ENCODE assay signal across 21 mouse cellular contexts in genomic region chr13:56766211-56766610, GRCm38 (mm10). TPM values are rescaled to one million over a fixed set of nuclear protein-coding genes. Genes with fewer than 3 reads are reported as not detected.
A peak's percentile ranks its signal among the peaks of the same experiment; 100 is the strongest.
DNase-seq lines count a peak whose midpoint lies in the region; ATAC-seq and TF ChIP-seq lines count a peak whose summit lies in the region.
"Had no signal": no experiment of that assay in that cellular context is flagged by ENCODE, and none has a peak within 500 bp of the region (broad histone marks: within the 10 kb centered on the region; RNA-seq: fewer than 3 reads in every experiment).

No protein-coding gene starts in this region.

- no peak for TF ChIP-seq POLR2A in limb, embryonic 14.5 days (IDR thresholded peaks at IDR 0.05; ENCODE audit: borderline replicate concordance, extremely low read depth, insufficient read depth, insufficient read length)

- 0 out of 2 replicates have a peak, but pooled peaks cover 3% of the 10 kb centered on the region for H3K9me3 ChIP-seq in heart, embryonic 14.5 days (ENCODE audit: control insufficient read depth, low read length)
- no peaks in the 10 kb centered on the region for H3K9me3 ChIP-seq in lung, embryonic 16.5 days (ENCODE audit: control insufficient read depth, low read length)
- no peaks in the 10 kb centered on the region for H3K9me3 ChIP-seq in limb, embryonic 14.5 days (ENCODE audit: control insufficient read depth, low read length)
- H3K9me3 ChIP-seq: forebrain, embryonic 12.5 days; limb, embryonic 12.5 days; neural tube, embryonic 15.5 days had no signal

- 0 out of 2 replicates have a peak overlapping the region, but pooled peaks have one; percentile 10 for H3K9ac ChIP-seq in heart, embryonic 14.5 days (ENCODE audit: low read length)
- H3K9ac ChIP-seq in lung, embryonic 16.5 days (ENCODE audit: low read length): no peak overlapping the region
- H3K9ac ChIP-seq in limb, embryonic 14.5 days (ENCODE audit: low read depth, low read length, severe bottlenecking): 0 out of 2 replicates have a peak overlapping the region, but pooled peaks have one; percentile 12
- H3K9ac ChIP-seq: forebrain, embryonic 12.5 days; neural tube, embryonic 15.5 days had no signal

- H3K27ac ChIP-seq in heart, embryonic 14.5 days (replicated peaks in 1 of 2; ENCODE audit: control insufficient read depth in 1 of 2, insufficient read depth in 1 of 2, low read depth in 2 of 2, low read length in 2 of 2): peak overlapping the region in 1 of 2 experiments; percentile 28; a peak in 1 of 4 replicates
- peak overlapping the region; percentile 23; the same call in 1 of the 2 replicates for H3K27ac ChIP-seq in lung, embryonic 16.5 days (ENCODE audit: low read length)
- H3K27ac ChIP-seq in limb, embryonic 14.5 days (replicated peaks; ENCODE audit: low read depth, low read length): no peak overlapping the region
- H3K27ac ChIP-seq: forebrain, embryonic 12.5 days; limb, embryonic 12.5 days; neural tube, embryonic 15.5 days had no signal

- ATAC-seq in heart, embryonic 14.5 days (ENCODE audit: insufficient number of reproducible peaks, insufficient read depth, low FRiP score, low read depth): no peak
- ATAC-seq in lung, embryonic 16.5 days (ENCODE audit: low read depth): no peak
- no peak for ATAC-seq in limb, embryonic 14.5 days (ENCODE audit: low FRiP score, low read depth)
- ATAC-seq: intestine, postnatal 0 days had no signal

- H3K36me3 ChIP-seq in heart, embryonic 14.5 days (ENCODE audit: control insufficient read depth, insufficient read depth, low read length): no peaks in the 10 kb centered on the region
- H3K36me3 ChIP-seq in lung, embryonic 16.5 days (ENCODE audit: control insufficient read depth, insufficient read depth, low read length): no peaks in the 10 kb centered on the region
- no peaks in the 10 kb centered on the region for H3K36me3 ChIP-seq in limb, embryonic 14.5 days (ENCODE audit: control insufficient read depth, insufficient read depth, low read length)
- H3K36me3 ChIP-seq: forebrain, embryonic 12.5 days; limb, embryonic 12.5 days; neural tube, embryonic 15.5 days had no signal

- H3K4me2 ChIP-seq in heart, embryonic 14.5 days (ENCODE audit: low read length): peak overlapping the region; percentile 62; the same call in 1 of the 2 replicates
- H3K4me2 ChIP-seq in lung, embryonic 16.5 days (ENCODE audit: low read depth, low read length): no peak overlapping the region
- H3K4me2 ChIP-seq in limb, embryonic 14.5 days (replicated peaks; ENCODE audit: low read depth, low read length, severe bottlenecking): no peak overlapping the region
- H3K4me2 ChIP-seq: forebrain, embryonic 12.5 days had no signal

- H3K27me3 ChIP-seq in heart, embryonic 14.5 days (ENCODE audit: control insufficient read depth, insufficient read depth, low read length): peaks cover 10% of the 10 kb centered on the region
- H3K27me3 ChIP-seq in lung, embryonic 16.5 days (ENCODE audit: control insufficient read depth, insufficient read depth, low read depth, low read length): no peaks in the 10 kb centered on the region
- no peaks in the 10 kb centered on the region; the same call in 1 of the 2 replicates for H3K27me3 ChIP-seq in limb, embryonic 14.5 days (ENCODE audit: control insufficient read depth, insufficient read depth, low read length)
- H3K27me3 ChIP-seq: neural tube, embryonic 15.5 days had no signal

- DNase-seq in heart, postnatal 14 days: no peak
- no peak for DNase-seq in lung, postnatal 36 days
- DNase-seq in brain, adult 2 months (ENCODE audit: low read depth, low spot score): peak; percentile 61
- no peak for DNase-seq in limb, embryonic 14.5 days (ENCODE audit: low spot score)
- DNase-seq in adrenal gland, adult 18-20 months (ENCODE audit: low spot score in 2 of 2): no peak
- DNase-seq: cerebellum, adult 11 months; heart, adult 11 months; kidney, postnatal 36 days; lung, adult 18-20 months; retina, postnatal 1 day had no signal

- WGBS in heart, embryonic 14.5 days: 17% methylated on average over 5 of the region's 5 CpGs
- WGBS in lung, embryonic 16.5 days: 34% methylated on average over 5 of the region's 5 CpGs
- WGBS in limb, embryonic 14.5 days: 20% methylated on average over 5 of the region's 5 CpGs

- H3K4me1 ChIP-seq in heart, embryonic 14.5 days (ENCODE audit: control insufficient read depth in 2 of 2, insufficient read depth in 2 of 2, low read length in 2 of 2): peaks cover 18 to 28% of the 10 kb centered on the region in 2 experiments
- H3K4me1 ChIP-seq in lung, embryonic 16.5 days (replicated peaks; ENCODE audit: control insufficient read depth, insufficient read depth, low read length): peaks cover 22% of the 10 kb centered on the region
- peaks cover 17% of the 10 kb centered on the region for H3K4me1 ChIP-seq in limb, embryonic 14.5 days (ENCODE audit: control insufficient read depth, insufficient read depth, low read length)

- no peak overlapping the region for H3K4me3 ChIP-seq in heart, embryonic 14.5 days (ENCODE audit: control insufficient read depth in 1 of 2, insufficient read depth in 1 of 2, low read depth in 1 of 2, low read length in 2 of 2)
- H3K4me3 ChIP-seq in lung, embryonic 16.5 days (ENCODE audit: low read length): no peak overlapping the region
- H3K4me3 ChIP-seq in limb, embryonic 14.5 days (replicated peaks; ENCODE audit: low read length): no peak overlapping the region
- H3K4me3 ChIP-seq: forebrain, embryonic 12.5 days; limb, embryonic 12.5 days; neural tube, embryonic 15.5 days had no signal

- intact Hi-C loops in heart, postnatal 14 days (cut with DNase I): no loop called here

RNA-seq across cellular contexts. Expression of gene Gm45623, which starts 12.6 kb away (rescaled TPM):
- polyA plus RNA-seq in heart, embryonic 14.5 days (2014; fragmentation: Nextera tagmentation; extraction: Ambion mirVana): not detected in 2 replicates
- total RNA-seq in heart, postnatal 14 days (2021): 1 to 10 TPM in 1 of 2 experiments, not detected in 1; 1.1 TPM
- 2.2 and 2.4 TPM in 2 replicates for polyA plus RNA-seq in lung, embryonic 16.5 days (2015; fragmentation: Nextera tagmentation; extraction: Ambion mirVana)
- 0.65 and 0.69 TPM in 2 replicates for polyA plus RNA-seq in limb, embryonic 14.5 days (2012; rRNA removed)
- 0.66 and 1.0 TPM in 2 replicates for polyA plus RNA-seq in limb, embryonic 14.5 days (2014; fragmentation: Nextera tagmentation; extraction: Ambion mirVana)
- total RNA-seq in adrenal gland, adult 18-20 months (2021): not detected
- total RNA-seq: megakaryocyte progenitor cell, adult 5-6 weeks; monocyte, adult 5-6 weeks had no signal
- polyA plus RNA-seq: activated CD4-positive, CD25-positive, alpha-beta regulatory T cell, adult 4 months; hindbrain, embryonic 11.5 days; intestine, postnatal 0 days; limb, embryonic 12.5 days; thymus, adult 2 months had no signal
